Comparison of ENCODE assay signal across 13 mouse cellular contexts in the genomic region with DNA sequence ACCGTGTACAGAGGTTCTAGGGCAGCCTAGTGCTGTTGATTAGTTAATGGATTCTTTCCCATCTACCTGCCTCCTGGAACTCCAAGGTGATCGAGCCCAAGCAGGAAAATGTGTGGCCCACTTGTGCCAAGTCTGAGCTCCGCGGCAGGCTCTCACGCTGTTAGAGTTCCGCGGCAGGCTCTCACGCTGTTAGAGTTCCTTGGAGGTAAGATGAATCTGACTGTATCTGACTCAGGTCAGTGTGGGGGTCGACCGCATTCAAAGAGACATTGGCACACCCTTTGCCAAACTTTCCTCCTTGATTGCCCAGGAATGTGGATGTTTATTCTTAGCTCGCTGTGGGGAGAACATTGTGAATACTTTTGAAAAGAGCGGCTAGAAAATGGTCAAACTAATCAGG. TPM values are rescaled to one million over a fixed set of nuclear protein-coding genes. Genes with fewer than 3 reads are reported as not detected.
DNase-seq lines count a peak whose midpoint lies in the region; ATAC-seq and TF ChIP-seq lines count a peak whose summit lies in the region.
"Had no signal": no experiment of that assay in that cellular context is flagged by ENCODE, and none has a peak within 500 bp of the region (broad histone marks: within the 10 kb centered on the region; RNA-seq: fewer than 3 reads in every experiment).

No protein-coding gene starts in this region.

- dilution Hi-C loops in CH12.LX (cut with MboI; ENCODE audit: extremely low pct_ligation_motif_present, extremely low pct_unique_long_range_greater_than_20kb, low sequenced_read_pairs) = no loop called here

- TF ChIP-seq RAD21 in CH12.LX (IDR thresholded peaks at IDR 0.05; ENCODE audit: low read depth, low read length) = no peak

- 61% methylated on average over 12 of the region's 12 CpGs for WGBS in heart, embryonic 12.5 days
- 48% methylated on average over 12 of the region's 12 CpGs for WGBS in lung, embryonic 15.5 days
- WGBS in lung, adult 2 months = 42% methylated on average over 12 of the region's 12 CpGs

- ATAC-seq in heart, embryonic 12.5 days (ENCODE audit: insufficient number of reproducible peaks, low FRiP score) = no peak
- ATAC-seq in lung, embryonic 15.5 days (ENCODE audit: borderline replicate concordance, extremely low read depth, low FRiP score, low TSS enrichment) = peak; percentile 39; the same call in 1 of the 2 replicates

- no peaks in the 10 kb centered on the region for H3K36me3 ChIP-seq in heart, embryonic 12.5 days
- H3K36me3 ChIP-seq in lung, embryonic 15.5 days = no peaks in the 10 kb centered on the region
- no peaks in the 10 kb centered on the region for H3K36me3 ChIP-seq in CH12.LX (replicated peaks in 1 of 2; ENCODE audit: control insufficient read depth in 1 of 2, insufficient read depth in 1 of 2, low read length in 1 of 2)
- H3K36me3 ChIP-seq: G1E; liver, embryonic 12.5 days; midbrain, embryonic 13.5 days had no signal

- no peak for TF ChIP-seq EP300 in CH12.LX (IDR thresholded peaks at IDR 0.05; ENCODE audit: low read length)

- H3K27me3 ChIP-seq in heart, embryonic 12.5 days (replicated peaks) = no peaks in the 10 kb centered on the region; the same call in 1 of the 2 replicates
- H3K27me3 ChIP-seq in lung, embryonic 15.5 days = no peaks in the 10 kb centered on the region; the same call in 1 of the 2 replicates
- no peaks in the 10 kb centered on the region for H3K27me3 ChIP-seq in CH12.LX (replicated peaks)
- H3K27me3 ChIP-seq: liver, embryonic 12.5 days had no signal

- intact Hi-C loops in heart, postnatal 25 days (cut with DNase I) = loop anchor here (1.0 to 10.0 kb wide), 2 partner anchors 193 to 496 kb away; no protein-coding TSS in a partner anchor

- no peak for TF ChIP-seq POLR2A in lung, adult 2 months (IDR thresholded peaks at IDR 0.05; ENCODE audit: borderline replicate concordance, extremely low read depth, low read depth, low read length)
- no peak for TF ChIP-seq POLR2A in CH12.LX (IDR thresholded peaks at IDR 0.05; ENCODE audit: low read depth, low read length)

- in situ Hi-C loops in CH12.LX (cut with MboI; ENCODE audit: low pct_ligation_motif_present, low pct_unique_long_range_greater_than_20kb, low sequenced_read_pairs) = loop anchor here (5.0 to 25.0 kb wide), 2 partner anchors 490 to 680 kb away; no protein-coding TSS in a partner anchor

- H3K9ac ChIP-seq in heart, embryonic 12.5 days = no peak overlapping the region
- no peak overlapping the region for H3K9ac ChIP-seq in lung, embryonic 15.5 days
- no peak overlapping the region for H3K9ac ChIP-seq in CH12.LX (ENCODE audit: insufficient read depth, low read depth)
- H3K9ac ChIP-seq: liver, embryonic 12.5 days had no signal

- no peak overlapping the region for H3K4me3 ChIP-seq in heart, embryonic 12.5 days
- H3K4me3 ChIP-seq in lung, embryonic 15.5 days = no peak overlapping the region
- H3K4me3 ChIP-seq in lung, adult 2 months (replicated peaks; ENCODE audit: extremely low read depth, low read depth, low read length) = no peak overlapping the region
- no peak overlapping the region for H3K4me3 ChIP-seq in CH12.LX (replicated peaks in 1 of 3; ENCODE audit: low read depth in 2 of 3, low read length in 2 of 3, poor library complexity in 1 of 3)
- H3K4me3 ChIP-seq: erythroblast, embryonic 14.5 days; liver, embryonic 12.5 days; midbrain, embryonic 13.5 days had no signal

- no peak for DNase-seq in heart, postnatal 25 days (ENCODE audit: low spot score)
- no peak for DNase-seq in lung, adult 2 months
- DNase-seq in CH12.LX (ENCODE audit: extremely low read depth) (no peak), ZHBTc4 (ENCODE audit: low read depth, low spot score) (peak; percentile 35)
- no peak for DNase-seq in urinary bladder, postnatal 14 days (ENCODE audit: low spot score)
- no peak for DNase-seq in adrenal gland, postnatal 10 days

- H3K27ac ChIP-seq in heart, embryonic 12.5 days (ENCODE audit: poor library complexity, severe bottlenecking) = no peak overlapping the region
- H3K27ac ChIP-seq in lung, embryonic 15.5 days = no peak overlapping the region
- H3K27ac ChIP-seq in CH12.LX (ENCODE audit: insufficient read depth, low read depth) = no peak overlapping the region
- H3K27ac ChIP-seq: liver, embryonic 12.5 days; midbrain, embryonic 13.5 days had no signal

- H3K4me2 ChIP-seq in heart, embryonic 12.5 days = 0 out of 2 replicates have a peak overlapping the region, but pooled peaks have one; percentile 20
- H3K4me2 ChIP-seq in lung, embryonic 15.5 days = peak overlapping the region; percentile 25
- H3K4me2 ChIP-seq in CH12.LX (ENCODE audit: insufficient read depth, low read depth, poor library complexity, severe bottlenecking) = peak overlapping the region; percentile 16; the same call in 1 of the 2 replicates
- H3K4me2 ChIP-seq: liver, embryonic 12.5 days had no signal

- TF ChIP-seq CTCF in lung, adult 2 months (IDR thresholded peaks at IDR 0.05; ENCODE audit: insufficient read depth, low read length) = no peak
- TF ChIP-seq CTCF in CH12.LX (conservative IDR thresholded peaks at IDR 0.05 in 1 of 2, IDR thresholded peaks at IDR 0.05 in 1 of 2; ENCODE audit: low read depth in 2 of 2, low read length in 2 of 2) = no peak

- peaks cover 3% of the 10 kb centered on the region; the same call in 1 of the 2 replicates for H3K4me1 ChIP-seq in heart, embryonic 12.5 days (replicated peaks)
- H3K4me1 ChIP-seq in lung, embryonic 15.5 days = peaks cover 4% of the 10 kb centered on the region; the same call in 1 of the 2 replicates
- H3K4me1 ChIP-seq in lung, adult 2 months (ENCODE audit: control insufficient read depth, insufficient read depth, low read length) = no peaks in the 10 kb centered on the region
- H3K4me1 ChIP-seq in CH12.LX (ENCODE audit: control insufficient read depth in 1 of 2, insufficient read depth in 2 of 2) = peaks cover 0 to 6% of the 10 kb centered on the region in 2 experiments; a peak in 2 of 4 replicates
- H3K4me1 ChIP-seq: liver, embryonic 12.5 days; midbrain, embryonic 13.5 days had no signal

- H3K9me3 ChIP-seq in heart, embryonic 12.5 days (replicated peaks) = no peaks in the 10 kb centered on the region
- H3K9me3 ChIP-seq in lung, embryonic 15.5 days = no peaks in the 10 kb centered on the region
- H3K9me3 ChIP-seq in CH12.LX (replicated peaks; ENCODE audit: low read length) = no peaks in the 10 kb centered on the region
- H3K9me3 ChIP-seq: G1E; liver, embryonic 12.5 days; midbrain, embryonic 13.5 days had no signal

- H3K79me2 ChIP-seq in CH12.LX (replicated peaks; ENCODE audit: control insufficient read depth, extremely low read depth, insufficient read depth, poor library complexity, severe bottlenecking) = no peaks in the 10 kb centered on the region

TF ChIP-seq in CH12.LX, 34 proteins besides CTCF, POLR2A, EP300 and RAD21:
- no peak for TF ChIP-seq ZNF384 (IDR thresholded peaks at IDR 0.05; ENCODE audit: low read depth, low read length)
- no peak for TF ChIP-seq SMC3 (IDR thresholded peaks at IDR 0.05; ENCODE audit: low read depth, low read length)
- TF ChIP-seq ZMIZ1 (IDR thresholded peaks at IDR 0.05; ENCODE audit: low read depth, low read length) = no peak
- no peak for TF ChIP-seq ELF1 (IDR thresholded peaks at IDR 0.05; ENCODE audit: low read depth, low read length)
- no peak for TF ChIP-seq CHD1 (IDR thresholded peaks at IDR 0.05; ENCODE audit: low read depth, low read length)
- no peak for TF ChIP-seq E2F4 (IDR thresholded peaks at IDR 0.05; ENCODE audit: insufficient replicate concordance, low read depth, low read length)
- no peak for TF ChIP-seq MXI1 (IDR thresholded peaks at IDR 0.05; ENCODE audit: low read depth, low read length)
- TF ChIP-seq PAX5 (IDR thresholded peaks at IDR 0.05; ENCODE audit: low read length) = no peak
- no peak for TF ChIP-seq KAT2A (IDR thresholded peaks at IDR 0.05; ENCODE audit: insufficient replicate concordance, low read length)
- TF ChIP-seq ZC3H11A (IDR thresholded peaks at IDR 0.05; ENCODE audit: low read depth, low read length) = no peak
- TF ChIP-seq MAX (IDR thresholded peaks at IDR 0.05; ENCODE audit: low read length) = no peak
- TF ChIP-seq USF1 (IDR thresholded peaks at IDR 0.05; ENCODE audit: low read depth, low read length) = no peak
- no peak for TF ChIP-seq JUND (conservative IDR thresholded peaks at IDR 0.05; ENCODE audit: low read depth, low read length)
- no peak for TF ChIP-seq IRF4 (IDR thresholded peaks at IDR 0.05; ENCODE audit: low read depth, low read length)
- TF ChIP-seq BHLHE40 (IDR thresholded peaks at IDR 0.05; ENCODE audit: low read depth, low read length) = no peak
- TF ChIP-seq NRF1 (IDR thresholded peaks at IDR 0.05; ENCODE audit: low read depth, low read length) = no peak

RNA-seq across cellular contexts. Expression of a gene that starts 28.4 kb away (rescaled TPM):
- 0.18 and 0.36 TPM in 2 replicates for polyA plus RNA-seq in heart, embryonic 12.5 days (2016; fragmentation: Nextera tagmentation; extraction: Ambion mirVana)
- total RNA-seq in heart, postnatal 25 days (2021) = under 1 TPM; 0.08 to 0.13 TPM
- 7.2 and 8.1 TPM in 2 replicates for polyA plus RNA-seq in lung, embryonic 15.5 days (2015; fragmentation: Nextera tagmentation; extraction: Ambion mirVana)
- polyA plus RNA-seq in lung, adult 2 months (2012; rRNA removed) = 15.5 and 18.4 TPM in 2 replicates
- not detected in 2 replicates for total RNA-seq in CH12.LX (2012; rRNA removed)
- total RNA-seq in CH12.LX (2014; rRNA removed) = not detected in 2 replicates
- not detected in 2 replicates for polyA plus RNA-seq in CH12.LX (2012; ENCODE audit: insufficient read length, low read depth)
- 1 to 10 TPM; 3.0 to 5.8 TPM for total RNA-seq in adrenal gland, postnatal 10 days (2021)
- total RNA-seq: hematopoietic stem cell, adult 5-6 weeks had no signal
- polyA plus RNA-seq: erythroblast, embryonic 14.5 days; G1E had no signal
